ENCODE assay signal across 13 mouse cellular contexts in the genomic region with DNA sequence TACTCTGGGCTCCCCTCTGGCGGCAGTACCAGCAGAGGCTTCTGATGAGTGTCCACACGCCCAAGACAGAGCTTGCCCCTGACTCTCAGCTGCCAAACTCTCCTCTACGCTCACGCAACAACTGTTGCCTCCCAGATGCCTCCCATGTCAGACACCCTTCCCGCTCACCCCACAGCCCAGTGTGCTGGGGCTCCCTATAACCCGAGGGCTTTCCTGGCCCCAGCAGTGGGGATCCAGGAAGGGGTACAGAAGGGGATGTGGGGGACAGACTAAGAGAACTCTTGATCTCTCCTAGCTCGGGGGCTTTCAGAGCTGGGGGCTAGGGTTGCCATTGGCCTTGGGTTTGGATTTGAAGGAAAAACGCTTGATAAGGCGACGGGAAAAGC. TPM values are rescaled to one million over a fixed set of nuclear protein-coding genes. Genes with fewer than 3 reads are reported as not detected.
A peak's percentile ranks its signal among the peaks of the same experiment; 100 is the strongest.
DNase-seq lines count a peak whose midpoint lies in the region; ATAC-seq and TF ChIP-seq lines count a peak whose summit lies in the region.
"Had no signal": no experiment of that assay in that cellular context is flagged by ENCODE, and none has a peak within 500 bp of the region (broad histone marks: within the 10 kb centered on the region; RNA-seq: fewer than 3 reads in every experiment).

No protein-coding gene starts in this region.

- 22% methylated on average over 10 of the region's 10 CpGs for WGBS in hindbrain, embryonic 10.5 days
- 26% methylated on average over 10 of the region's 10 CpGs for WGBS in hindbrain, embryonic 12.5 days
- WGBS in midbrain, embryonic 10.5 days = 13% methylated on average over 10 of the region's 10 CpGs
- 25% methylated on average over 10 of the region's 10 CpGs for WGBS in midbrain, embryonic 14.5 days
- WGBS in intestine, embryonic 14.5 days = 40% methylated on average over 10 of the region's 10 CpGs
- 70% methylated on average over 10 of the region's 10 CpGs for WGBS in small intestine, adult 2 months

- DNase-seq in hindbrain, embryonic 10.5 days (ENCODE audit: low spot score) = no peak
- DNase-seq in midbrain, embryonic 10.5 days (ENCODE audit: low spot score) = no peak
- no peak for DNase-seq in midbrain, embryonic 14.5 days
- peak; percentile 54 for DNase-seq in intestine, embryonic 14.5 days (ENCODE audit: low spot score)
- no peak for DNase-seq in thymus, postnatal 10 days (ENCODE audit: low spot score in 2 of 2)
- DNase-seq in cerebellum, adult 9-11 months = no peak
- DNase-seq: adrenal gland, adult 8-10 months; cerebellum, adult 8-10 months; left cerebral cortex, postnatal 4 days; spleen, adult 18-20 months had no signal

- H3K4me2 ChIP-seq in hindbrain, embryonic 12.5 days (replicated peaks) = no peak overlapping the region; the same call in 1 of the 2 replicates
- H3K4me2 ChIP-seq in midbrain, embryonic 14.5 days (ENCODE audit: low read length) = no peak overlapping the region
- peak overlapping the region; percentile 42 for H3K4me2 ChIP-seq in intestine, embryonic 14.5 days (ENCODE audit: low read length)
- H3K4me2 ChIP-seq: forebrain, embryonic 13.5 days had no signal

- ATAC-seq in hindbrain, embryonic 12.5 days (ENCODE audit: low FRiP score) = no peak
- no peak for ATAC-seq in midbrain, embryonic 14.5 days (ENCODE audit: low FRiP score, low TSS enrichment)
- no peak for ATAC-seq in intestine, embryonic 14.5 days (replicated peaks; ENCODE audit: low FRiP score, low TSS enrichment, low read depth)
- ATAC-seq: forebrain, embryonic 13.5 days had no signal

- H3K36me3 ChIP-seq in hindbrain, embryonic 10.5 days = peaks cover 48% of the 10 kb centered on the region
- H3K36me3 ChIP-seq in hindbrain, embryonic 12.5 days = peaks cover 37% of the 10 kb centered on the region
- H3K36me3 ChIP-seq in midbrain, embryonic 10.5 days = peaks cover 40% of the 10 kb centered on the region
- peaks cover 47% of the 10 kb centered on the region for H3K36me3 ChIP-seq in midbrain, embryonic 14.5 days (ENCODE audit: control insufficient read depth, insufficient read depth, low read length)
- H3K36me3 ChIP-seq in intestine, embryonic 14.5 days (ENCODE audit: control insufficient read depth, insufficient read depth, low read length) = peaks cover 21% of the 10 kb centered on the region
- peaks cover 58% of the 10 kb centered on the region for H3K36me3 ChIP-seq in small intestine, adult 2 months (ENCODE audit: control insufficient read depth, insufficient read depth, low read length)

- no peaks in the 10 kb centered on the region for H3K9me3 ChIP-seq in hindbrain, embryonic 10.5 days
- no peaks in the 10 kb centered on the region for H3K9me3 ChIP-seq in hindbrain, embryonic 12.5 days (replicated peaks)
- H3K9me3 ChIP-seq in midbrain, embryonic 10.5 days (replicated peaks) = no peaks in the 10 kb centered on the region
- no peaks in the 10 kb centered on the region for H3K9me3 ChIP-seq in midbrain, embryonic 14.5 days (ENCODE audit: control insufficient read depth, low read length)
- no peaks in the 10 kb centered on the region for H3K9me3 ChIP-seq in intestine, embryonic 14.5 days (ENCODE audit: control insufficient read depth, low read length)
- H3K9me3 ChIP-seq: forebrain, embryonic 13.5 days had no signal

- no peak for TF ChIP-seq CTCF in small intestine, adult 2 months (IDR thresholded peaks at IDR 0.05; ENCODE audit: extremely low read depth, insufficient read length, insufficient replicate concordance, low read depth, low read length)

- H3K4me3 ChIP-seq in hindbrain, embryonic 10.5 days = peak overlapping the region; percentile 23; the same call in 1 of the 2 replicates
- no peak overlapping the region for H3K4me3 ChIP-seq in hindbrain, embryonic 12.5 days
- H3K4me3 ChIP-seq in midbrain, embryonic 10.5 days = peak overlapping the region; percentile 40
- no peak overlapping the region for H3K4me3 ChIP-seq in midbrain, embryonic 14.5 days (replicated peaks; ENCODE audit: low read depth, low read length)
- no peak overlapping the region for H3K4me3 ChIP-seq in intestine, embryonic 14.5 days (ENCODE audit: low read depth, low read length)
- 0 out of 2 replicates have a peak overlapping the region, but pooled peaks have one; percentile 0 for H3K4me3 ChIP-seq in small intestine, adult 2 months (ENCODE audit: low read depth, low read length)
- H3K4me3 ChIP-seq: forebrain, embryonic 13.5 days had no signal

- H3K27me3 ChIP-seq in hindbrain, embryonic 10.5 days (ENCODE audit: insufficient read depth, poor library complexity, severe bottlenecking) = peaks cover 24% of the 10 kb centered on the region
- H3K27me3 ChIP-seq in hindbrain, embryonic 12.5 days = peaks cover 9% of the 10 kb centered on the region; the same call in 1 of the 2 replicates
- H3K27me3 ChIP-seq in midbrain, embryonic 10.5 days (ENCODE audit: low read depth, poor library complexity, severe bottlenecking) = peaks cover 35% of the 10 kb centered on the region
- no peaks in the 10 kb centered on the region for H3K27me3 ChIP-seq in midbrain, embryonic 14.5 days (ENCODE audit: control insufficient read depth, insufficient read depth, low read length)
- no peaks in the 10 kb centered on the region for H3K27me3 ChIP-seq in intestine, embryonic 14.5 days (replicated peaks; ENCODE audit: control insufficient read depth, insufficient read depth, low read length)
- H3K27me3 ChIP-seq in small intestine, adult 2 months (ENCODE audit: control insufficient read depth, insufficient read depth, low read length) = no peaks in the 10 kb centered on the region
- H3K27me3 ChIP-seq: forebrain, embryonic 13.5 days had no signal

- peak overlapping the region; percentile 54 for H3K27ac ChIP-seq in hindbrain, embryonic 10.5 days
- H3K27ac ChIP-seq in hindbrain, embryonic 12.5 days = no peak overlapping the region
- H3K27ac ChIP-seq in midbrain, embryonic 10.5 days (replicated peaks) = peak overlapping the region; percentile 67
- no peak overlapping the region for H3K27ac ChIP-seq in midbrain, embryonic 14.5 days (replicated peaks; ENCODE audit: low read depth, low read length)
- peak overlapping the region; percentile 49; the same call in 1 of the 2 replicates for H3K27ac ChIP-seq in intestine, embryonic 14.5 days (ENCODE audit: low read depth)
- no peak overlapping the region for H3K27ac ChIP-seq in small intestine, adult 2 months (ENCODE audit: insufficient read depth, low read depth, low read length)
- H3K27ac ChIP-seq: forebrain, embryonic 13.5 days had no signal

- H3K4me1 ChIP-seq in hindbrain, embryonic 10.5 days (replicated peaks) = peaks cover 21% of the 10 kb centered on the region
- H3K4me1 ChIP-seq in hindbrain, embryonic 12.5 days = 0 out of 2 replicates have a peak, but pooled peaks cover 13% of the 10 kb centered on the region
- peaks cover 33% of the 10 kb centered on the region for H3K4me1 ChIP-seq in midbrain, embryonic 10.5 days
- H3K4me1 ChIP-seq in midbrain, embryonic 14.5 days (ENCODE audit: control insufficient read depth, insufficient read depth, low read length) = no peaks in the 10 kb centered on the region
- H3K4me1 ChIP-seq in intestine, embryonic 14.5 days (replicated peaks; ENCODE audit: control insufficient read depth, insufficient read depth, low read length) = peaks cover 10% of the 10 kb centered on the region; the same call in 1 of the 2 replicates
- no peaks in the 10 kb centered on the region for H3K4me1 ChIP-seq in small intestine, adult 2 months (ENCODE audit: control insufficient read depth, insufficient read depth, insufficient read length, low read length)

- H3K9ac ChIP-seq in hindbrain, embryonic 12.5 days = no peak overlapping the region
- no peak overlapping the region for H3K9ac ChIP-seq in midbrain, embryonic 14.5 days (replicated peaks; ENCODE audit: low read length)
- no peak overlapping the region for H3K9ac ChIP-seq in intestine, embryonic 14.5 days (ENCODE audit: low read length)
- H3K9ac ChIP-seq: forebrain, embryonic 13.5 days had no signal

- TF ChIP-seq POLR2A in small intestine, adult 2 months (IDR thresholded peaks at IDR 0.05; ENCODE audit: low read depth, low read length) = no peak

RNA-seq across cellular contexts. Expression of gene Hinfp, which starts 5.3 kb away (rescaled TPM):
- polyA plus RNA-seq in hindbrain, embryonic 10.5 days (2016; fragmentation: Nextera tagmentation; extraction: Ambion mirVana) = 30.0 and 30.7 TPM in 2 replicates
- polyA plus RNA-seq in hindbrain, embryonic 12.5 days (2016; fragmentation: Nextera tagmentation; extraction: Ambion mirVana) = 28.9 and 32.5 TPM in 2 replicates
- 29.4 and 35.8 TPM in 2 replicates for polyA plus RNA-seq in midbrain, embryonic 10.5 days (2016; fragmentation: Nextera tagmentation; extraction: Ambion mirVana)
- 15.9 and 24.7 TPM in 2 replicates for polyA plus RNA-seq in midbrain, embryonic 14.5 days (2014; fragmentation: Nextera tagmentation; extraction: Ambion mirVana)
- polyA plus RNA-seq in intestine, embryonic 14.5 days (2014; fragmentation: Nextera tagmentation; extraction: Ambion mirVana) = 18.5 and 22.9 TPM in 2 replicates
- polyA plus RNA-seq in small intestine, adult 2 months (2012; rRNA removed) = 20.6 and 20.8 TPM in 2 replicates

RNA-seq across cellular contexts. Expression of gene C2cd2l, which starts 9.3 kb away (rescaled TPM):
- polyA plus RNA-seq in hindbrain, embryonic 10.5 days (2016; fragmentation: Nextera tagmentation; extraction: Ambion mirVana) = 9.8 and 17.5 TPM in 2 replicates
- polyA plus RNA-seq in hindbrain, embryonic 12.5 days (2016; fragmentation: Nextera tagmentation; extraction: Ambion mirVana) = 20.2 and 22.2 TPM in 2 replicates
- 8.6 and 10.8 TPM in 2 replicates for polyA plus RNA-seq in midbrain, embryonic 10.5 days (2016; fragmentation: Nextera tagmentation; extraction: Ambion mirVana)
- 25.2 and 25.5 TPM in 2 replicates for polyA plus RNA-seq in midbrain, embryonic 14.5 days (2014; fragmentation: Nextera tagmentation; extraction: Ambion mirVana)
- polyA plus RNA-seq in intestine, embryonic 14.5 days (2014; fragmentation: Nextera tagmentation; extraction: Ambion mirVana) = 5.7 and 5.8 TPM in 2 replicates
- polyA plus RNA-seq in small intestine, adult 2 months (2012; rRNA removed) = 113 and 257 TPM in 2 replicates

RNA-seq across cellular contexts. Expression of gene Dpagt1, which starts 15.1 kb away (rescaled TPM):
- 46.2 and 46.7 TPM in 2 replicates for polyA plus RNA-seq in hindbrain, embryonic 10.5 days (2016; fragmentation: Nextera tagmentation; extraction: Ambion mirVana)
- 37.3 and 41.3 TPM in 2 replicates for polyA plus RNA-seq in hindbrain, embryonic 12.5 days (2016; fragmentation: Nextera tagmentation; extraction: Ambion mirVana)
- polyA plus RNA-seq in midbrain, embryonic 10.5 days (2016; fragmentation: Nextera tagmentation; extraction: Ambion mirVana) = 45.6 and 47.5 TPM in 2 replicates
- polyA plus RNA-seq in midbrain, embryonic 14.5 days (2014; fragmentation: Nextera tagmentation; extraction: Ambion mirVana) = 37.0 and 40.5 TPM in 2 replicates
- polyA plus RNA-seq in intestine, embryonic 14.5 days (2014; fragmentation: Nextera tagmentation; extraction: Ambion mirVana) = 45.4 and 46.2 TPM in 2 replicates
- 27.7 and 47.4 TPM in 2 replicates for polyA plus RNA-seq in small intestine, adult 2 months (2012; rRNA removed)

RNA-seq across cellular contexts. Expression of gene Abcg4, which starts 22.3 kb away (rescaled TPM):
- 4.3 and 7.2 TPM in 2 replicates for polyA plus RNA-seq in hindbrain, embryonic 10.5 days (2016; fragmentation: Nextera tagmentation; extraction: Ambion mirVana)
- polyA plus RNA-seq in hindbrain, embryonic 12.5 days (2016; fragmentation: Nextera tagmentation; extraction: Ambion mirVana) = 12.9 and 13.5 TPM in 2 replicates
- polyA plus RNA-seq in midbrain, embryonic 10.5 days (2016; fragmentation: Nextera tagmentation; extraction: Ambion mirVana) = 6.4 and 8.6 TPM in 2 replicates
- 18.9 and 20.1 TPM in 2 replicates for polyA plus RNA-seq in midbrain, embryonic 14.5 days (2014; fragmentation: Nextera tagmentation; extraction: Ambion mirVana)
- 3.6 and 4.1 TPM in 2 replicates for polyA plus RNA-seq in intestine, embryonic 14.5 days (2014; fragmentation: Nextera tagmentation; extraction: Ambion mirVana)
- 1.3 and 2.0 TPM in 2 replicates for polyA plus RNA-seq in small intestine, adult 2 months (2012; rRNA removed)

RNA-seq across cellular contexts. Expression of gene H2afx, which starts 23.8 kb away (rescaled TPM):
- polyA plus RNA-seq in hindbrain, embryonic 10.5 days (2016; fragmentation: Nextera tagmentation; extraction: Ambion mirVana) = 548 and 554 TPM in 2 replicates
- 273 and 290 TPM in 2 replicates for polyA plus RNA-seq in hindbrain, embryonic 12.5 days (2016; fragmentation: Nextera tagmentation; extraction: Ambion mirVana)
- 531 and 532 TPM in 2 replicates for polyA plus RNA-seq in midbrain, embryonic 10.5 days (2016; fragmentation: Nextera tagmentation; extraction: Ambion mirVana)
- polyA plus RNA-seq in midbrain, embryonic 14.5 days (2014; fragmentation: Nextera tagmentation; extraction: Ambion mirVana) = 98.1 and 128 TPM in 2 replicates
- polyA plus RNA-seq in intestine, embryonic 14.5 days (2014; fragmentation: Nextera tagmentation; extraction: Ambion mirVana) = 302 and 311 TPM in 2 replicates
- 180 and 255 TPM in 2 replicates for polyA plus RNA-seq in small intestine, adult 2 months (2012; rRNA removed)

Comparison
In these comparisons a context has a peak if more than half of its experiments do, and no peak if none do; other contexts are left out.
1. H3K27ac ChIP-seq: peak in hindbrain, embryonic 10.5 days (single experiment), midbrain, embryonic 10.5 days (single experiment) and intestine, embryonic 14.5 days (single experiment); none in hindbrain, embryonic 12.5 days (single experiment), midbrain, embryonic 14.5 days (single experiment) and small intestine, adult 2 months (single experiment).
2. H3K4me3 ChIP-seq: peak in hindbrain, embryonic 10.5 days (single experiment), midbrain, embryonic 10.5 days (single experiment) and small intestine, adult 2 months (single experiment); none in hindbrain, embryonic 12.5 days (single experiment), midbrain, embryonic 14.5 days (single experiment) and intestine, embryonic 14.5 days (single experiment).